Mouse (Mus musculus): ENCODE measurements around the gene Capn15.

Gene Capn15

DNA sequence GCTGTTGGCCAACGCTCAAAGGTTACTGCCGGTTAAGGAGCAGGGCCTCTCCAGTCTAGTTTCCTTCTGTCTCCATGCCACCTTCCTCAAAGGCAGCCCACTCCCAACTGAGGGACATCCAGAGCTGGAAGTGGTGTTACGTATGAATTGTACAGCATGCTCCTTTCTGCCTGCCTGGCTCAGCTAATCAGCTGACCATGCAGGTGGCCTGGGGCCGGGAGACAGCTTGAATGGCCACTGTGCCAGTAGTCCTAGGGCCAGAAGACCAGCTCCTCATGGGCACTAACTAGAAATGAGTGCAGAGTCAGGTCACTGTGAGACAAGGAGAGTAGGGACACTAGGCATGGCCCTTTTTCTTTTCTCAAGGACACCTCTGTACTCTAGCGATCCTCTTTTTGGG is 32.4 kb downstream of the Capn15 start:
- peak; percentile 71 to 76 for DNase-seq

GRCm38 (mm10) chr17:25951803-25952623 is 33.6 kb downstream of the Capn15 start, which contains the start of gene A930017K11Rik:
TSS of gene A930017K11Rik (minus strand) at chr17:25952565.
- peak; percentile 62 to 70 for DNase-seq

GRCm38 (mm10) chr17:25951225-25951802 is 34.3 kb downstream of the Capn15 start:
- peak in 1 of 2 experiments; percentile 65 for DNase-seq

- DNase-seq, result no peak
These were observed 34.9 kb downstream of the Capn15 start for GRCm38 (mm10) chr17:25950706-25951105.

GRCm38 (mm10) chr17:25949981-25950380 is 35.6 kb downstream of the Capn15 start:
- DNase-seq, result peak in 1 of 2 experiments; percentile 43

GRCm38 (mm10) chr17:25948051-25948450 is 37.5 kb downstream of the Capn15 start:
- DNase-seq, result peak in 1 of 2 experiments; percentile 35

GRCm38 (mm10) chr17:25947576-25947975 is 38.0 kb downstream of the Capn15 start:
- peak in 1 of 2 experiments; percentile 16 for DNase-seq

DNA sequence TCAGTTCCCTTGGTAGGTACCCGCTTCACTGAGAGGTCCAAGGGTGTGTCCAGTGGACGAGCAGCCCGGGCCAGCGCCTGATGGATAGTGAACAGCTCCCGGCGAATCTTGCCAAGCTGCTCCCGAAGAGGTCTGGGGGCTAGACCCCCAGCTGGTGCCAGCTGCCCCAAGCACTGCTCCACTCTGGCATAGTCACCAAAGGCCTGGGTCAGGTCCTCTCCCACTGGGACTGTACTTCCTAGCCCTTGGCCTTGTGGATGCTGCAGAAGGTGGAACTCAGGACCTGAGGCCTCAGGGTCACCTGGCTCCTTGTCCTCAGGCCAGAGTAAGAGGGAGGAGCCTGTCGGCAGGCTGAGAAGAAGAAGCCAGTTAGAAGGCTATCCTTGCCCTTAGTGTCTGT is 38.7 kb downstream of the Capn15 start:
- DNase-seq, result peak in 1 of 2 experiments; percentile 16

GRCm38 (mm10) chr17:25946349-25946748 is 39.2 kb downstream of the Capn15 start:
- DNase-seq, result peak in 1 of 2 experiments; percentile 9

- peak in 1 of 2 experiments; percentile 40 for DNase-seq
These were observed 40.0 kb downstream of the Capn15 start for GRCm38 (mm10) chr17:25945517-25946155.

DNA sequence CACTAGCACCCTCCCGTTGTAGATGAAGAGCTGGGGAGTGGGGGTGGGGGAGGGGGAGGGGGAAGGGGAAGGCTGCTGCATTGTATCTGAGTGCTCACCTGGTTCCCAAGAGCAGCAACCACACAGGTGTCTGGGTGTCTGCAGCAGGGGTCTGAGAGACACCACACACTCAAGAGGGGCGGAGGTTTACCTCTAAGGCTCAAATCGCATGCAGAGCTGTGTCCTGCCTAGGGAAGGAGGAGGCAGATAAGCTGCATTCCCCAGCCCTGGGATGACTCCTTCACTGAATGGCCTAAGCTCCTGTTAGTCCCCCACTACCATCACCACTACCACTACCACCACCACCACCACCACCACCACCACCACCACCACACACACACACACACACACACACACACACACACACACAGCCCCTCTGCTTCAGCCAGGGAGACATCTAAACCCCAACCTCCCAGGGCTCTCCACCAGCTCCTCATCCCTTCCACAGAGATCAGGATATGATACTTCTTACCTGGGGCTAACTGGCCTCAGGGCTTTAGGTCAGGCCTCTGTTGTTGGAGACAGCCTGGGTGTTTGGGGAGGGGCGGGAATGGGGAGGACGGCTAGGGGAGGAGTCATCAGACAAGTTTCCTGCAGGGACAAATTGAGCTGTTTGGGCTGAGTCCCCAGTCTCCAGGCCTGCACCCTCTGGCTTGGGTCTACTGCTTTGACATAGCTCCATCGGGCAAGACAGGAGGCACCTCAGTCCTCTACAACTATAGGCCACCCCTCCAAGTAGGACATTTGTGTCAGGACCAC is 41.0 kb downstream of the Capn15 start, which contains the start of the genes Pigq and Nhlrc4:
Gene Pigq, minus strand, starts transcription at position 571 of the 798 bp plus-strand sequence.
Gene Nhlrc4, minus strand, starts transcription at position 596 of the 798 bp plus-strand sequence.
- DNase-seq, result no peak

DNA sequence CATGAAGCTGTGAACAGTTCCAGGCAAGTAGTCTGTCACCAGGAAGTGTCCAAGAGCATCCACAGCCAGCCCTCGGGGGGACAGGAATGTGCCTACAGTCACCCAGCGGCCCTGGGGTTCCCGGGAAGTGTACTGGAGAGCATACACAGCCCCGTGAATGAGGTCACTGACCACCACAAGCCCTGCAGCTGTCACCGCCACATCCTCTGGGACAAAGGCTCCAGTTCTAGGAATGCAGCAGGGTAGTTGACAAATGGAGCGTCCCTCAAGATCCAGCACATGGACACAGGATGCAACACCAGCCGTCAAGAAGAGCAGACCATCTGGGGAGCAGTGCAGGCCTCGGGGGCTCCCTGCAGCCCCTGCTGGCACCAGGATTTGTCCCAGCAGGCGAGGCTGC is 41.8 kb downstream of the Capn15 start:
- peak in 1 of 2 experiments; percentile 13 for DNase-seq

GRCm38 (mm10) chr17:25943221-25943620 is 42.4 kb downstream of the Capn15 start:
- DNase-seq, result peak in 1 of 2 experiments; percentile 6

DNA sequence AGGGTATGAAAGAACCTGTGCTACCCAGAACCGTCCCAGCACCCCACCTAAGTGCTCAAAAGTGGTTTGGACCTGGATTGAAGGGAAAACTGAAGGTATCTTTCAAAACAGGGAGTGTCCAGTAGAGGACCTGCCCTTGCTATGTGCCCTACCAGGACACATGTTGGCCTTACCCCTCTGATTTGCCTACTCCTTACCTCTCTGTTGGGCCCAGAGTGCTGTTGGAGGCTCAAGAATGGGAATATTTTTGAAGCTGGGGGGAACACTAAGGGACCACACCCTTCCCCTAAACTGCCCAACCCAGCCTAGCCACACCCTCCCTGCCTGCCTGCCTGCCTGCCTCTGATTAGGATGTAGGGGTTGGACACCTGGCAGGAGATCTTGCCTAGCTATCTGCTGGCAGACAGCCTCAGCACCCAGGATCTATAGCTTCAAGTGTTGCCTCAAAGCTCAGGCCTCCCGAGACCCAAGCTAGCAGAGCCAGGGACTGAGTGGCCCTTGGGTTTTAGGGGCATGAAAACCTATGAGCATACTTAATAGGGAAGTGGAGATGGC is 42.9 kb downstream of the Capn15 start:
- peak in 1 of 2 experiments; percentile 14 for DNase-seq

GRCm38 (mm10) chr17:25941511-25942241 is 43.9 kb downstream of the Capn15 start:
- DNase-seq, result peak; percentile 91 to 93

- DNase-seq, result no peak
These were observed 51.1 kb downstream of the Capn15 start for GRCm38 (mm10) chr17:25934526-25934925.

DNA sequence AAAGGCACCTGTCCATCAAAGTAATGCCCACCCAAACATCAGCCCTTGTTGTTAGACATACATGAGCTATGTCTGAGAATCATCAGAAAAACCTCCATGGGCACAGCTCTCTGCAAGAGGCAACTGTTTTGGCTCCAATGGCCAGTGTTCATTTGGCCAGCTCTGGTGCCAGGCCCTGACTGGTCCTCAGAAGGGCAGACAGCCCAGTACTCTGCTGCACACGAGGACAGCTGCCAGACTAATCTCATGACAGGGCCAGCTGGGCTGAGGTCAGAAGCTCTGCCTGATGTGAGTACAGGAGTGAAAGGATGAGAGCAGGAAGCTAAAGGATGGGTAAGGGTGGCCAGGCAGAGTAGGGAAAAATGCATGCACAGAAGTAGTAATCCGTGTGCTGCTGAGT is 60.2 kb downstream of the Capn15 start:
- peak in 1 of 2 experiments; percentile 58 for DNase-seq

DNA sequence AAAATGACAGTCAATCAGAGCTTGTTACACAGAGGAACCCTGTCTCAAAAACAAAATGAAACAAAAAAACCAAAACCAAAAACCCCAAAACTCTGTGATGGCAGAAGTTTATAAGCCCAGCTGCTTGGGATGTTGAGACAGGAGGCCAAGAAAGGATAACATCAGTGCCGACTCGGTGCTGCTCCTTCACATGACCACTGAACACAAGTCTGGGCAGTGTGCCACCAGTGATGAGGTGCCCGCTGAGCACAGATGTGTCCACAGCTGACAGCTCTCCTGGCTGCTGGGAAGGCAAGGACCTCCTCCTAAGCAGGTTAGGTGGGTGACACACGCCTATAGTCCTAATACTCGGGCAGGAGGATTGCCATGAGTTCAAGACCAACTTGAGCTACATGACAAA is 63.5 kb downstream of the Capn15 start:
- peak in 1 of 2 experiments; percentile 51 for DNase-seq

DNA sequence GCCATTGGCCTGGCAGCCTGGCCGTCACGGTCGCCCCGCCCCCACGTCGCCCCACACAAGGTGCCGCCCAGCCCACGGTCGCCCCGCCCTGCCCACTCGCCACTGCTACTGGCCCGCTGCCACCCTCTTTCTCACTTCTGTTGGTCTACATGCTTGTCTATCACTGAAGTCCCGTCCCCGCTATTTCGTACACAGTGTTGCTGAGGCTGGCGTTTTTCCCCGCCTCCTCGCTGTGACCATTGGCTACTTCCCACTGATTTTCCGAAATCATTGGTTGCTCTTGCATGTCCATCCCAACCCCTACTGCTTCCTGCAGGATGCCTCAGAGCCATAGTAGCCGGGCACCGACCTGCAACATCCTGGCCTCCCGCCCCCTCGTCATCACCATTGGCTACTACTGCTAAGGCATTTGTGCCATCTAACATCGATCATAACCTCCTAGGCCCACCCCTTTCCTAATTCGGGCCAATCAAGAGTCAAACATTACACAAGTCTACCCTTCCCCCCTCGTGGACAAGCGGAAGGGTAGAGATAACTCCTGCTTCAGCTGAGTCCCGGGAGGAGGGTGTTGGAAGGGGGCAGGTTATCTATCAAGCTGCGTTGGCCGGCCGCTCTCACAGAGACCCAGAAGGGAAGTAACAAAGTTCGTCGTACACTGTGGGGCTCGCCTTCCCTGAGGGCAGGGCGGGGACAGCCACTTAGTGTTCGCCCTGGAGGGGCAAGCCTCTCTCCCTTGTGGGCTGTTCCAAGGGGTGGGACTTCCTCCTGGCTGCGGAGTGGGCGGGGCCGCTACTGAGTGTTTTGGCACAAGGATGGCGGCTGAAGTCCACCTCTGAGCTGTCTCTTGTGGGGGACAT is 65.6 kb downstream of the Capn15 start:
- DNase-seq, result peak; percentile 100

- peak in 1 of 2 experiments; percentile 71 for DNase-seq
These were observed 66.3 kb downstream of the Capn15 start, which contains the start of gene Rab40c for GRCm38 (mm10) chr17:25919144-25919785. TSS of gene Rab40c (minus strand) at chr17:25919727.
